Mouse (Mus musculus) hindbrain, embryonic 16.5 days (tissue): ENCODE results near the gene Olfr374. TPM values are rescaled to one million over a fixed set of nuclear protein-coding genes. Genes with fewer than 3 reads are reported as not detected.

ENCODE experiments used
- ATAC-seq: fragments of 200-750 bp; cut with Nextera tagmentation; 2 replicates; pipeline ENCODE4 v1.8.0; 2017; ENCODE audit warnings: moderate TSS enrichment, moderate library complexity
- H3K27ac ChIP-seq: fragments of 300-500 bp; sonication (generic); 2 replicates; pipeline ENCODE4 v1.5.1; 2014; ENCODE audit warnings: low read depth, mild to moderate bottlenecking, control low read depth, low read length, moderate library complexity
- H3K27me3 ChIP-seq: fragments of 300-500 bp; sonication (generic); replicated peaks from 2 replicates; pipeline ENCODE4 v1.6.1; 2014; ENCODE audit warnings: low read length; ENCODE audit not compliant: control insufficient read depth, insufficient read depth
- H3K36me3 ChIP-seq: fragments of 300-500 bp; sonication (generic); 2 replicates; pipeline ENCODE4 v1.6.1; 2014; ENCODE audit warnings: mild to moderate bottlenecking, low read length, moderate library complexity, mixed read lengths; ENCODE audit not compliant: control insufficient read depth, insufficient read depth
- H3K4me1 ChIP-seq: fragments of 300-500 bp; sonication (generic); 2 replicates; pipeline ENCODE4 v1.6.1; 2014; ENCODE audit warnings: low read depth, low read length; ENCODE audit not compliant: control insufficient read depth, insufficient read depth
- H3K4me2 ChIP-seq: fragments of 300-500 bp; sonication (generic); 2 replicates; pipeline ENCODE4 v1.6.1; 2014; ENCODE audit warnings: mild to moderate bottlenecking, low read length, control low read depth, moderate library complexity
- H3K4me3 ChIP-seq: fragments of 300-500 bp; sonication (generic); 2 replicates; pipeline ENCODE4 v1.5.1; 2014; ENCODE audit warnings: mild to moderate bottlenecking, low read length, control low read depth, moderate library complexity
- H3K9ac ChIP-seq: fragments of 300-500 bp; sonication (generic); 2 replicates; pipeline ENCODE4 v1.6.1; 2014; ENCODE audit warnings: low read depth, mild to moderate bottlenecking, control low read depth, low read length, moderate library complexity
- H3K9me3 ChIP-seq: fragments of 300-500 bp; sonication (generic); 2 replicates; pipeline ENCODE4 v1.6.1; 2014; ENCODE audit warnings: mild to moderate bottlenecking, low read length, moderate library complexity; ENCODE audit not compliant: control insufficient read depth
- WGBS: fragments of 180-500 bp; shearing (Covaris S2); extraction: QIAGEN DNeasy Blood & Tissue Kit; methylation state at CpG from one replicate; pipeline ENCODE4 v1.1.7; 2014; 5-methylcytosine and 5-hydroxymethylcytosine counted together
- polyA plus RNA-seq: library from polyadenylated mRNA; unstranded; fragments of >200 nt; fragmentation: Nextera tagmentation; extraction: Ambion mirVana; gene quantifications from 2 replicates; pipeline ENCODE4 v1.2.1, GENCODE M21; 2015

Olfr374 gene
- polyA plus RNA-seq, 1 experiment from 2014 or later, result 0.03 TPM

GRCm38 (mm10) chr8:72132891-72133290 is 26.1 kb downstream of the Olfr374 start:
- WGBS, result 67% methylated on average over 1 of the region's 1 CpGs
- H3K4me3 ChIP-seq, result no peak overlapping the region
- H3K27me3 ChIP-seq, result no peaks in the 10 kb centered on the region
- no peaks in the 10 kb centered on the region for H3K9me3 ChIP-seq
- H3K4me2 ChIP-seq, result no peak overlapping the region
- peaks cover 9% of the 10 kb centered on the region for H3K4me1 ChIP-seq
- no peak overlapping the region for H3K27ac ChIP-seq
- no peak for ATAC-seq
- H3K36me3 ChIP-seq, result no peaks in the 10 kb centered on the region
- no peak overlapping the region for H3K9ac ChIP-seq

- WGBS, result 67% methylated on average over 1 of the region's 1 CpGs
- no peak for ATAC-seq
- Histone ChIP-seq H3K27ac (no peak overlapping the region), H3K36me3 (no peaks in the 10 kb centered on the region), H3K4me1 (peaks cover 9% of the 10 kb centered on the region), H3K4me2 (no peak overlapping the region), H3K27me3 (no peaks in the 10 kb centered on the region), H3K9me3 (no peaks in the 10 kb centered on the region), H3K4me3 (no peak overlapping the region), H3K9ac (no peak overlapping the region)
These were observed 26.7 kb downstream of the Olfr374 start for GRCm38 (mm10) chr8:72133507-72133906.

GRCm38 (mm10) chr8:72134756-72135445 is 28.1 kb downstream of the Olfr374 start, which contains the start of gene Tpm4:
Gene Tpm4, plus strand, starts transcription at chr8:72134975.
- H3K27ac ChIP-seq, result peak within 1 kb of the TSS; percentile 87
- ATAC-seq, result peak; percentile 80
- H3K27me3 ChIP-seq, result no peaks in the 10 kb centered on the region
- no peaks in the 10 kb centered on the region for H3K9me3 ChIP-seq
- peak within 1 kb of the TSS; percentile 96 for H3K4me2 ChIP-seq
- peak within 1 kb of the TSS; percentile 89 for H3K9ac ChIP-seq
- 0 out of 2 replicates have a peak, but pooled peaks cover 4% of the 10 kb centered on the region for H3K36me3 ChIP-seq
- peaks cover 9% of the 10 kb centered on the region for H3K4me1 ChIP-seq
- under 1% methylated on average over 29 of the region's 49 CpGs for WGBS
- peak within 1 kb of the TSS; percentile 64 for H3K4me3 ChIP-seq

- WGBS, result under 1% methylated on average over 58 of the region's 62 CpGs
- H3K9me3 ChIP-seq, result no peaks in the 10 kb centered on the region
- no peaks in the 10 kb centered on the region for H3K27me3 ChIP-seq
- H3K4me2 ChIP-seq, result peak overlapping the region; percentile 96
- H3K9ac ChIP-seq, result peak overlapping the region; percentile 89
- H3K27ac ChIP-seq, result peak overlapping the region; percentile 87
- ATAC-seq, result peak; percentile 74
- H3K36me3 ChIP-seq, result 0 out of 2 replicates have a peak, but pooled peaks cover 4% of the 10 kb centered on the region
- H3K4me1 ChIP-seq, result peaks cover 9% of the 10 kb centered on the region
- H3K4me3 ChIP-seq, result peak overlapping the region; percentile 64
These were observed 28.8 kb downstream of the Olfr374 start for GRCm38 (mm10) chr8:72135446-72136301.

- peak overlapping the region; percentile 89 for H3K9ac ChIP-seq
- H3K4me2 ChIP-seq, result peak overlapping the region; percentile 96
- peak; percentile 51 for ATAC-seq
- no peaks in the 10 kb centered on the region for H3K9me3 ChIP-seq
- H3K27ac ChIP-seq, result peak overlapping the region; percentile 87
- H3K36me3 ChIP-seq, result peaks cover 4% of the 10 kb centered on the region; the same call in 1 of the 2 replicates
- H3K4me1 ChIP-seq, result peaks cover 9% of the 10 kb centered on the region
- WGBS, result 2% methylated on average over 18 of the region's 18 CpGs
- no peaks in the 10 kb centered on the region for H3K27me3 ChIP-seq
- H3K4me3 ChIP-seq, result peak overlapping the region; percentile 64
These were observed 29.6 kb downstream of the Olfr374 start for GRCm38 (mm10) chr8:72136302-72136978.

- H3K4me2 ChIP-seq, result peak overlapping the region; percentile 96
- no peak overlapping the region for H3K4me3 ChIP-seq
- H3K4me1 ChIP-seq, result peaks cover 9% of the 10 kb centered on the region
- peaks cover 4% of the 10 kb centered on the region; the same call in 1 of the 2 replicates for H3K36me3 ChIP-seq
- H3K9ac ChIP-seq, result no peak overlapping the region
- H3K27ac ChIP-seq, result no peak overlapping the region
- H3K9me3 ChIP-seq, result no peaks in the 10 kb centered on the region
- WGBS, result 87% methylated on average over 2 of the region's 2 CpGs
- H3K27me3 ChIP-seq, result no peaks in the 10 kb centered on the region
- no peak for ATAC-seq
These were observed 30.6 kb downstream of the Olfr374 start for GRCm38 (mm10) chr8:72137431-72137830.

GRCm38 (mm10) chr8:72138456-72138855 is 31.6 kb downstream of the Olfr374 start:
- Histone ChIP-seq H3K27ac (no peak overlapping the region), H3K9ac (no peak overlapping the region), H3K4me1 (peaks cover 9% of the 10 kb centered on the region), H3K27me3 (no peaks in the 10 kb centered on the region), H3K4me3 (no peak overlapping the region), H3K4me2 (no peak overlapping the region), H3K9me3 (no peaks in the 10 kb centered on the region), H3K36me3 (peaks cover 7% of the 10 kb centered on the region; the same call in 1 of the 2 replicates)
- 97% methylated on average over 5 of the region's 5 CpGs for WGBS
- ATAC-seq, result no peak

- Histone ChIP-seq H3K9ac (no peak overlapping the region), H3K4me1 (no peaks in the 10 kb centered on the region), H3K4me2 (no peak overlapping the region), H3K36me3 (peaks cover 32% of the 10 kb centered on the region), H3K4me3 (no peak overlapping the region), H3K9me3 (no peaks in the 10 kb centered on the region), H3K27ac (no peak overlapping the region), H3K27me3 (no peaks in the 10 kb centered on the region)
- WGBS, result 97% methylated on average over 13 of the region's 13 CpGs
- no peak for ATAC-seq
These were observed 36.5 kb downstream of the Olfr374 start for GRCm38 (mm10) chr8:72143256-72143824.
